8 mouse cellular contexts compared by ENCODE assay signal in the genomic region with DNA sequence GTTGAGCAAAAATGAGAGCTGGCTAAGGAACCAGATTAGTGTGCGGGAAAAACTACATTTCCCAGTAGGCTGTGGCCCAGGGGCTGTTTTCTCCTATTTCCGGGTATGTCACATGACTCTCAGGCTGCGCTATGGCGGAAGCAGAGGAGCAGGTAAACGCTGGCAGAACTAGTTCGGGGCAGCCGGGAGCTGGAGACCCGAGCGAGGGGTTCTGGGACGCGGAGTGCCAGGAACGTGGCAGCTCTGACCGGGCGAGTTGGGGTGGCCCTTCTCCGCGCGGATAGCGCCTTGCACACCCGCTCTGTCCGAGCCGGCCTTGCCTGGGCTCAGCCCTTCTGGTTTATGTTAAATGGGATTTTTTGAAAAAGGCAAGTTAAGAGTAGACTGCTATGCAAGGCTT. TPM values are rescaled to one million over a fixed set of nuclear protein-coding genes. Genes with fewer than 3 reads are reported as not detected.
DNase-seq lines count a peak whose midpoint lies in the region; ATAC-seq lines count a peak whose summit lies in the region.

Vps41 (plus strand) TSS at position 102 of the 400 bp plus-strand sequence.

- H3K27ac ChIP-seq in hindbrain, embryonic 11.5 days (ENCODE audit: low read depth, low read length), result no peak within 1 kb of the TSS

- peak; percentile 67 for DNase-seq in Muller cell, postnatal 12 days (ENCODE audit: inconsistent ontology term)
- DNase-seq in cerebellum, adult 9-11 months, result peak; percentile 84
- peak; percentile 80 to 91 for DNase-seq in frontal cortex, adult 2 months (ENCODE audit: extremely low spot score in 1 of 2, low spot score in 1 of 2)
- peak; percentile 82 for DNase-seq in hindbrain, embryonic 11.5 days (ENCODE audit: low spot score)
- DNase-seq in layer of hippocampus, postnatal 10 days (ENCODE audit: low spot score in 2 of 2), result peak; percentile 76 to 77
- DNase-seq in lung, postnatal 10 days, result peak; percentile 83
- DNase-seq in ovary, postnatal 36 days (ENCODE audit: low spot score), result peak; percentile 69
- peak; percentile 79 for DNase-seq in thymus, postnatal 25 days

- H3K9ac ChIP-seq in hindbrain, embryonic 11.5 days (ENCODE audit: low read depth, low read length), result peak within 1 kb of the TSS; percentile 84

- no peaks in the 10 kb centered on the region for H3K27me3 ChIP-seq in hindbrain, embryonic 11.5 days (ENCODE audit: control insufficient read depth, insufficient read depth, low read length)

- peak within 1 kb of the TSS; percentile 54 for H3K4me2 ChIP-seq in hindbrain, embryonic 11.5 days (replicated peaks; ENCODE audit: low read depth, low read length)

- no peaks in the 10 kb centered on the region; the same call in 1 of the 2 replicates for H3K4me1 ChIP-seq in hindbrain, embryonic 11.5 days (replicated peaks; ENCODE audit: control insufficient read depth, insufficient read depth, low read length)

- peak within 1 kb of the TSS; percentile 74 for H3K4me3 ChIP-seq in hindbrain, embryonic 11.5 days (ENCODE audit: low read depth, low read length)

- WGBS in hindbrain, embryonic 11.5 days, result under 1% methylated on average over 21 of the region's 21 CpGs

- ATAC-seq in hindbrain, embryonic 11.5 days (ENCODE audit: low FRiP score), result peak; percentile 99

- no peaks in the 10 kb centered on the region for H3K36me3 ChIP-seq in hindbrain, embryonic 11.5 days (ENCODE audit: control insufficient read depth, insufficient read depth, low read length)

- no peaks in the 10 kb centered on the region for H3K9me3 ChIP-seq in hindbrain, embryonic 11.5 days (ENCODE audit: control insufficient read depth, low read length)

RNA-seq across cellular contexts. Expression of gene Vps41, which starts in this region (rescaled TPM):
- 115 and 122 TPM in 2 replicates for polyA plus RNA-seq in frontal cortex, adult 2 months (2012; rRNA removed)
- polyA plus RNA-seq in hindbrain, embryonic 11.5 days (2014; fragmentation: Nextera tagmentation; extraction: Ambion mirVana), result 103 and 112 TPM in 2 replicates
- total RNA-seq in layer of hippocampus, postnatal 10 days (2021), result 100 to 1,000 TPM; 131 TPM
